Mouse (Mus musculus) telencephalon, adult 2 months (tissue): ENCODE data around the gene Gm42791.
A peak's percentile ranks its signal among the peaks of the same experiment; 100 is the strongest.

Experiments used
- DNase-seq: peaks from one replicate; pipeline ENCODE4 v3.0.0-alpha.2; 2011; ENCODE audit warnings: low read depth, low spot score

Gene Gm42791

GRCm38 (mm10) chr5:148888032-148888431, 106.9 kb downstream of the Gm42791 start:
- DNase-seq, result no peak

- no peak for DNase-seq
Observed at GRCm38 (mm10) chr5:148885821-148886609, 108.9 kb downstream of the Gm42791 start.

- DNase-seq, result no peak
Observed at GRCm38 (mm10) chr5:148883671-148884070, 111.3 kb downstream of the Gm42791 start.

GRCm38 (mm10) chr5:148879218-148879617, 115.7 kb downstream of the Gm42791 start:
- no peak for DNase-seq

- no peak for DNase-seq
Observed at GRCm38 (mm10) chr5:148873116-148873515, 121.8 kb downstream of the Gm42791 start.

- DNase-seq, result no peak
Observed at GRCm38 (mm10) chr5:148869583-148869982, 125.4 kb downstream of the Gm42791 start.

GRCm38 (mm10) chr5:148867766-148868165, 127.2 kb downstream of the Gm42791 start:
- DNase-seq, result no peak

- no peak for DNase-seq
Observed at GRCm38 (mm10) chr5:148867171-148867570, 127.8 kb downstream of the Gm42791 start.

- DNase-seq, result no peak
Observed at GRCm38 (mm10) chr5:148866571-148866970, 128.4 kb downstream of the Gm42791 start.

GRCm38 (mm10) chr5:148863409-148863808, 131.5 kb downstream of the Gm42791 start:
- DNase-seq, result no peak

GRCm38 (mm10) chr5:148862853-148863252, 132.1 kb downstream of the Gm42791 start:
- no peak for DNase-seq

- no peak for DNase-seq
Observed at GRCm38 (mm10) chr5:148862136-148862535, 132.8 kb downstream of the Gm42791 start.

- no peak for DNase-seq
Observed at GRCm38 (mm10) chr5:148857522-148857921, 137.4 kb downstream of the Gm42791 start.

- no peak for DNase-seq
Observed at GRCm38 (mm10) chr5:148855047-148855446, 139.9 kb downstream of the Gm42791 start.

- peak; percentile 31 for DNase-seq
Observed at GRCm38 (mm10) chr5:148854166-148854565, 140.8 kb downstream of the Gm42791 start.

GRCm38 (mm10) chr5:148849516-148849915, 145.4 kb downstream of the Gm42791 start:
- no peak for DNase-seq

GRCm38 (mm10) chr5:148847032-148847431, 147.9 kb downstream of the Gm42791 start:
- no peak for DNase-seq
